Mouse (Mus musculus): ENCODE data around the gene Cped1. TPM values are rescaled to one million over a fixed set of nuclear protein-coding genes. Genes with fewer than 3 reads are reported as not detected.

Gene Cped1
- polyA plus RNA-seq, 1 experiment from 2014 or later, result 74.8 TPM

Other genes with a start within 250 kb of the Cped1 start
- 44.4 and 47.7 TPM in 2 replicates for gene Tspan12, start 133.4 kb upstream of the Cped1 start, polyA plus RNA-seq (2014; fragmentation: Nextera tagmentation; extraction: Ambion mirVana)
- gene Ing3, start 36.3 kb upstream of the Cped1 start, polyA plus RNA-seq (2014; fragmentation: Nextera tagmentation; extraction: Ambion mirVana), result 54.6 and 58.2 TPM in 2 replicates

All from limb, embryonic 11.5 days (tissue).